Mouse (Mus musculus) spleen, adult 2 months (tissue): ENCODE data around the gene Enho.

Experiments
- CTCF ChIP-seq: fragments of 200-500 bp; IDR thresholded peaks from 2 replicates; pipeline ENCODE4 v1.5.1; 2011; ENCODE audit warnings: mild to moderate bottlenecking, inconsistent platforms; ENCODE audit not compliant: insufficient read depth, insufficient read length, insufficient replicate concordance; ENCODE audit errors: extremely low read depth
- POLR2A ChIP-seq: fragments of 200-500 bp; IDR thresholded peaks from 2 replicates; pipeline ENCODE4 v1.6.1; 2011; ENCODE audit warnings: low read depth, low read length, inconsistent platforms

- TF ChIP-seq POLR2A (no peak), CTCF (no peak)
Measured at GRCm38 (mm10) chr4:41612166-41612565, 28.0 kb downstream of the Enho start.
